Mouse (Mus musculus) neural tube, embryonic 14.5 days (tissue): ENCODE results near the gene Zdhhc21. TPM values are rescaled to one million over a fixed set of nuclear protein-coding genes. Genes with fewer than 3 reads are reported as not detected.
A peak's percentile ranks its signal among the peaks of the same experiment; 100 is the strongest.

Experiments used
- ATAC-seq: fragments of 200-750 bp; cut with Nextera tagmentation; 2 replicates; pipeline ENCODE4 v1.8.0; 2017; ENCODE audit warnings: low read depth, mild to moderate bottlenecking, moderate TSS enrichment, moderate library complexity
- H3K27ac ChIP-seq: fragments of 300-500 bp; sonication (generic); 2 replicates; pipeline ENCODE4 v1.5.1; 2014; ENCODE audit warnings: low read depth, mild to moderate bottlenecking, control low read depth, low read length, moderate library complexity, mixed read lengths
- H3K27me3 ChIP-seq: fragments of 300-500 bp; sonication (generic); 2 replicates; pipeline ENCODE4 v1.6.1; 2014; ENCODE audit warnings: low read length; ENCODE audit not compliant: control insufficient read depth, insufficient read depth
- H3K36me3 ChIP-seq: fragments of 300-500 bp; sonication (generic); 2 replicates; pipeline ENCODE4 v1.6.1; 2014; ENCODE audit warnings: low read length, mixed read lengths; ENCODE audit not compliant: control insufficient read depth, insufficient read depth
- H3K4me1 ChIP-seq: fragments of 300-500 bp; sonication (generic); 2 replicates; pipeline ENCODE4 v1.6.1; 2014; ENCODE audit warnings: low read length; ENCODE audit not compliant: control insufficient read depth, insufficient read depth
- H3K4me2 ChIP-seq: fragments of 300-500 bp; sonication (generic); 2 replicates; pipeline ENCODE4 v1.6.1; 2014; ENCODE audit warnings: mild to moderate bottlenecking, low read depth, low read length, control low read depth
- H3K4me3 ChIP-seq: fragments of 300-500 bp; sonication (generic); 2 replicates; pipeline ENCODE4 v1.5.1; 2014; ENCODE audit warnings: low read depth, low read length, control low read depth, mixed read lengths
- H3K9ac ChIP-seq: fragments of 300-500 bp; sonication (generic); replicated peaks from 2 replicates; pipeline ENCODE4 v1.6.1; 2014; ENCODE audit warnings: low read depth, mild to moderate bottlenecking, control low read depth, low read length, mixed read lengths
- H3K9me3 ChIP-seq: fragments of 300-500 bp; sonication (generic); 2 replicates; pipeline ENCODE4 v1.6.1; 2016; ENCODE audit warnings: low read length; ENCODE audit not compliant: control insufficient read depth
- WGBS: fragments of 180-500 bp; shearing (Covaris S2); extraction: QIAGEN DNeasy Blood & Tissue Kit; methylation state at CpG from one replicate; pipeline ENCODE4 v1.1.7; 2014; 5-methylcytosine and 5-hydroxymethylcytosine counted together
- polyA plus RNA-seq: library from polyadenylated mRNA; unstranded; fragments of >200 nt; fragmentation: Nextera tagmentation; extraction: Ambion mirVana; gene quantifications from 2 replicates; pipeline ENCODE4 v1.2.1, GENCODE M21; 2014

The Zdhhc21 gene
- polyA plus RNA-seq, 1 experiment from 2014 or later, result 20.3 TPM

GRCm38 (mm10) chr4:82872121-82872520 lies 12.4 kb upstream of the Zdhhc21 start:
- H3K36me3 ChIP-seq, result no peaks in the 10 kb centered on the region
- no peak for ATAC-seq
- no peaks in the 10 kb centered on the region for H3K9me3 ChIP-seq
- WGBS, result 45% methylated on average over 6 of the region's 6 CpGs
- no peak overlapping the region for H3K4me2 ChIP-seq
- H3K9ac ChIP-seq, result no peak overlapping the region
- no peak overlapping the region for H3K4me3 ChIP-seq
- no peak overlapping the region for H3K27ac ChIP-seq
- H3K27me3 ChIP-seq, result no peaks in the 10 kb centered on the region
- H3K4me1 ChIP-seq, result no peaks in the 10 kb centered on the region

GRCm38 (mm10) chr4:82870931-82871330 lies 11.2 kb upstream of the Zdhhc21 start:
- Histone ChIP-seq H3K27ac (no peak overlapping the region), H3K27me3 (no peaks in the 10 kb centered on the region), H3K9ac (no peak overlapping the region), H3K4me1 (no peaks in the 10 kb centered on the region), H3K4me2 (no peak overlapping the region), H3K9me3 (no peaks in the 10 kb centered on the region), H3K4me3 (no peak overlapping the region), H3K36me3 (no peaks in the 10 kb centered on the region)
- ATAC-seq, result no peak
- 78% methylated on average over 6 of the region's 6 CpGs for WGBS

GRCm38 (mm10) chr4:82867731-82868445 lies 8.1 kb upstream of the Zdhhc21 start:
- no peaks in the 10 kb centered on the region for H3K9me3 ChIP-seq
- no peak overlapping the region for H3K9ac ChIP-seq
- WGBS, result 89% methylated on average over 5 of the region's 5 CpGs
- no peak overlapping the region for H3K4me2 ChIP-seq
- no peak overlapping the region for H3K4me3 ChIP-seq
- no peaks in the 10 kb centered on the region for H3K4me1 ChIP-seq
- H3K27me3 ChIP-seq, result no peaks in the 10 kb centered on the region
- no peak for ATAC-seq
- no peaks in the 10 kb centered on the region for H3K36me3 ChIP-seq
- no peak overlapping the region for H3K27ac ChIP-seq

- no peaks in the 10 kb centered on the region for H3K27me3 ChIP-seq
- H3K27ac ChIP-seq, result no peak overlapping the region
- no peaks in the 10 kb centered on the region for H3K4me1 ChIP-seq
- no peaks in the 10 kb centered on the region for H3K36me3 ChIP-seq
- no peaks in the 10 kb centered on the region for H3K9me3 ChIP-seq
- H3K4me3 ChIP-seq, result no peak overlapping the region
- 63% methylated on average over 4 of the region's 4 CpGs for WGBS
- no peak for ATAC-seq
- no peak overlapping the region for H3K9ac ChIP-seq
- no peak overlapping the region for H3K4me2 ChIP-seq
Measured at GRCm38 (mm10) chr4:82867111-82867510, 7.4 kb upstream of the Zdhhc21 start.

GRCm38 (mm10) chr4:82864974-82865699 lies 5.4 kb upstream of the Zdhhc21 start:
- Histone ChIP-seq H3K9me3 (no peaks in the 10 kb centered on the region), H3K27me3 (no peaks in the 10 kb centered on the region), H3K4me3 (no peak overlapping the region), H3K9ac (no peak overlapping the region), H3K4me2 (no peak overlapping the region), H3K4me1 (no peaks in the 10 kb centered on the region), H3K36me3 (no peaks in the 10 kb centered on the region), H3K27ac (no peak overlapping the region)
- 83% methylated on average over 8 of the region's 8 CpGs for WGBS
- no peak for ATAC-seq

GRCm38 (mm10) chr4:82863316-82863715 lies 3.6 kb upstream of the Zdhhc21 start:
- Histone ChIP-seq H3K4me3 (no peak overlapping the region), H3K9ac (no peak overlapping the region), H3K9me3 (no peaks in the 10 kb centered on the region), H3K27ac (no peak overlapping the region), H3K4me1 (peaks cover 8% of the 10 kb centered on the region), H3K36me3 (no peaks in the 10 kb centered on the region), H3K4me2 (no peak overlapping the region), H3K27me3 (no peaks in the 10 kb centered on the region)
- WGBS, result 71% methylated on average over 8 of the region's 8 CpGs
- no peak for ATAC-seq

- Histone ChIP-seq H3K36me3 (no peaks in the 10 kb centered on the region), H3K4me3 (no peak overlapping the region), H3K9me3 (no peaks in the 10 kb centered on the region), H3K4me1 (peaks cover 9% of the 10 kb centered on the region), H3K27me3 (no peaks in the 10 kb centered on the region), H3K4me2 (no peak overlapping the region), H3K27ac (no peak overlapping the region), H3K9ac (no peak overlapping the region)
- WGBS, result 95% methylated on average over 2 of the region's 2 CpGs
- ATAC-seq, result no peak
Measured at GRCm38 (mm10) chr4:82861451-82861850, 1.7 kb upstream of the Zdhhc21 start.

- H3K36me3 ChIP-seq, result no peaks in the 10 kb centered on the region
- no peaks in the 10 kb centered on the region for H3K27me3 ChIP-seq
- no peak for ATAC-seq
- WGBS, result 51% methylated on average over 3 of the region's 3 CpGs
- H3K4me3 ChIP-seq, result no peak overlapping the region
- H3K9me3 ChIP-seq, result no peaks in the 10 kb centered on the region
- H3K9ac ChIP-seq, result no peak overlapping the region
- H3K4me2 ChIP-seq, result no peak overlapping the region
- no peak overlapping the region for H3K27ac ChIP-seq
- H3K4me1 ChIP-seq, result peaks cover 9% of the 10 kb centered on the region
Measured at GRCm38 (mm10) chr4:82860566-82860965, 808 bp upstream of the Zdhhc21 start.

- WGBS, result 23% methylated on average over 4 of the region's 4 CpGs
- ATAC-seq, result peak; percentile 1; the same call in 1 of the 2 replicates
- H3K4me2 ChIP-seq, result peak overlapping the region; percentile 73
Measured at GRCm38 (mm10) chr4:82858431-82859010, 1.2 kb downstream of the Zdhhc21 start.

More at GRCm38 (mm10) chr4:82858431-82859010, 1.2 kb downstream of the Zdhhc21 start:
- Histone ChIP-seq H3K27ac (peak overlapping the region; percentile 94), H3K4me3 (peak overlapping the region; percentile 65), H3K9me3 (no peaks in the 10 kb centered on the region), H3K27me3 (no peaks in the 10 kb centered on the region), H3K4me1 (peaks cover 9% of the 10 kb centered on the region), H3K36me3 (no peaks in the 10 kb centered on the region), H3K9ac (peak overlapping the region; percentile 92; the same call in 1 of the 2 replicates)
